Mouse (Mus musculus): ENCODE measurements around the gene Mfap3l. TPM values are rescaled to one million over a fixed set of nuclear protein-coding genes. Genes with fewer than 3 reads are reported as not detected.

Gene Mfap3l
- polyA plus RNA-seq, 1 experiment from 2014 or later, result 4.0 TPM

DNA sequence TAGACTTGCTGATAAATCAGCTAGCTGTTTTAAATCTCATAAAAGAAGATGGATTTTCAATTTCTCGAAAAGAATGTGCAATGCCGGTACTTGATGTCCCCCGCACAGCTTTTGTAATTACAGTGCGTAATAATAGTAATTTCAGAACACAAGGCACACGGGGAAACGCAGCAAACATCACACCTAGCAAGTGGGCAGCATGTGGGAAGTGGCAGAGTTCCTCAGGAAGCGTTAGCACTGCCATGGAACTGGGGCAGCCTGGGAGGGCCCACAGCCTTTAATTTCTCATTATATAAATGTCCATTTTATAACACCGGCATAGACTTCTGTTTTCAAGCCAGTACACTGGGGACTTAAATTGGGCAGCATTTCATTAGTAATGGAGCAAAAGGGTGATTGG is 27.1 kb downstream of the Mfap3l start:
- WGBS, result 91% methylated on average over 8 of the region's 8 CpGs
- no peak for DNase-seq (ENCODE audit: low spot score)

DNA sequence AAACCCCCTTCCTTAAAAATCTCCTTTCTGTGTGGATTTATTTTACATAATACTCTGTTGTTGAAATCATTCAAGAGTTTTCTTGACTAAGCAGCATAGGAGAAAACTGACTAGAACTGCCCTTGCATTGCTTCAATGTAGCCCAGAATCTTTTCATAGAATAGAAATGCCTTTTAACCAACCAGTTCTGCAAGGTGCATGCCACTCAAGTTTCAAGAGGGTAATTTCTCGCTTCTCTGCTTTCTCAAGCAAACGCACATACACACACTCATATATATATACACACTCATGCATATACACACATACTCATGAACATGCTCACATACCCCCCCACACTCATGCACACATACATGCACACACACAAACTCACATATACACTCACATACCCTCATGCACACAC is 28.6 kb downstream of the Mfap3l start:
- H3K9ac ChIP-seq (replicated peaks; ENCODE audit: low read depth), result no peak overlapping the region
- H3K4me2 ChIP-seq (replicated peaks; ENCODE audit: low read depth, low read length), result no peak overlapping the region
- H3K27ac ChIP-seq (ENCODE audit: low read length), result no peak overlapping the region
- WGBS, result 51% methylated on average over 2 of the region's 2 CpGs
- TF ChIP-seq EP300 (IDR thresholded peaks at IDR 0.05) (no peak), CTCF (IDR thresholded peaks at IDR 0.05) (no peak)
- no peaks in the 10 kb centered on the region for H3K36me3 ChIP-seq (ENCODE audit: insufficient read depth, low read length)
- H3K27me3 ChIP-seq (replicated peaks; ENCODE audit: insufficient read depth, low read length), result no peaks in the 10 kb centered on the region
- ATAC-seq (peak; percentile 76), DNase-seq (ENCODE audit: low spot score) (peak; percentile 68)
- H3K4me3 ChIP-seq (ENCODE audit: low read depth, low read length), result no peak overlapping the region
- H3K9me3 ChIP-seq (ENCODE audit: low read length), result no peaks in the 10 kb centered on the region
- H3K4me1 ChIP-seq (ENCODE audit: insufficient read depth, low read depth, low read length), result 0 out of 2 replicates have a peak, but pooled peaks cover 5% of the 10 kb centered on the region

More for the DNA sequence above, 27.1 kb downstream of the Mfap3l start:
- no peak for TF ChIP-seq CTCF (IDR thresholded peaks at IDR 0.05)
- Histone ChIP-seq H3K4me1 (ENCODE audit: insufficient read depth, low read depth, low read length) (0 out of 2 replicates have a peak, but pooled peaks cover 5% of the 10 kb centered on the region), H3K9me3 (ENCODE audit: low read length) (no peaks in the 10 kb centered on the region), H3K27ac (ENCODE audit: low read length) (no peak overlapping the region), H3K36me3 (ENCODE audit: insufficient read depth, low read length) (no peaks in the 10 kb centered on the region), H3K9ac (replicated peaks; ENCODE audit: low read depth) (no peak overlapping the region), H3K4me3 (ENCODE audit: low read depth, low read length) (no peak overlapping the region), H3K4me2 (replicated peaks; ENCODE audit: low read depth, low read length) (no peak overlapping the region), H3K27me3 (replicated peaks; ENCODE audit: insufficient read depth, low read length) (no peaks in the 10 kb centered on the region)
- ATAC-seq, result no peak

DNA sequence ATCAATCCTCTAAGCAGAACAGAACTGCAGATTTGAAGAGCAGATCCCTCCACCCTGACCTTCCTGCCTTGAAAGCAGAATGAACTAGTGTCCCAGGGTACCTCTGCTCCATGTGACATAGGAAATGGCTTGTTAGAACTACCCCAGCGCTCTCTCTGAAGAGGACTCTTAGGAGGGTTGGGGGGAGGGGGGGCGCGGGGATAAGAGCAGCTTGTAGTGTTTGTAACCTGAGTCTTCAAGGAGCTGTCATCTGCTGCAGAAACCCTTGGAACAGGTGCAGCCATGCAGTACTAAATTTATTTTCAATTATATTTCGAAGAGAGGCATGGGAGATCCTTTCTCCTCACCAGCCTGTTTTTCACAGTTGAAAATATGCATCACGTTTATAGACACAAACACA is 30.9 kb downstream of the Mfap3l start:
- DNase-seq (ENCODE audit: low spot score) (no peak), ATAC-seq (no peak)
- 40% methylated on average over 5 of the region's 5 CpGs for WGBS
- Histone ChIP-seq H3K36me3 (ENCODE audit: insufficient read depth, low read length) (no peaks in the 10 kb centered on the region), H3K27ac (ENCODE audit: low read length) (no peak overlapping the region), H3K4me3 (ENCODE audit: low read depth, low read length) (no peak overlapping the region), H3K4me1 (ENCODE audit: insufficient read depth, low read depth, low read length) (0 out of 2 replicates have a peak, but pooled peaks cover 5% of the 10 kb centered on the region), H3K9ac (replicated peaks; ENCODE audit: low read depth) (no peak overlapping the region), H3K4me2 (replicated peaks; ENCODE audit: low read depth, low read length) (no peak overlapping the region), H3K9me3 (ENCODE audit: low read length) (no peaks in the 10 kb centered on the region), H3K27me3 (replicated peaks; ENCODE audit: insufficient read depth, low read length) (no peaks in the 10 kb centered on the region)
- TF ChIP-seq EP300 (IDR thresholded peaks at IDR 0.05) (no peak), CTCF (IDR thresholded peaks at IDR 0.05) (no peak)

GRCm38 (mm10) chr8:60665821-60666220 is 33.2 kb downstream of the Mfap3l start:
- no peaks in the 10 kb centered on the region for H3K9me3 ChIP-seq (ENCODE audit: low read length)
- WGBS, result 70% methylated on average over 4 of the region's 4 CpGs
- no peak for ATAC-seq
- no peak overlapping the region for H3K4me3 ChIP-seq (ENCODE audit: low read depth, low read length)
- TF ChIP-seq CTCF (IDR thresholded peaks at IDR 0.05) (no peak), EP300 (IDR thresholded peaks at IDR 0.05) (no peak)
- no peak overlapping the region for H3K9ac ChIP-seq (replicated peaks; ENCODE audit: low read depth)
- no peak overlapping the region for H3K4me2 ChIP-seq (replicated peaks; ENCODE audit: low read depth, low read length)
- H3K36me3 ChIP-seq (ENCODE audit: insufficient read depth, low read length), result no peaks in the 10 kb centered on the region
- no peaks in the 10 kb centered on the region for H3K27me3 ChIP-seq (replicated peaks; ENCODE audit: insufficient read depth, low read length)
- no peak overlapping the region for H3K27ac ChIP-seq (ENCODE audit: low read length)
- no peak for DNase-seq (ENCODE audit: low spot score)
- H3K4me1 ChIP-seq (ENCODE audit: insufficient read depth, low read depth, low read length), result no peaks in the 10 kb centered on the region

GRCm38 (mm10) chr8:60666852-60667251 is 34.2 kb downstream of the Mfap3l start:
- no peak overlapping the region for H3K9ac ChIP-seq (replicated peaks; ENCODE audit: low read depth)
- no peak overlapping the region for H3K27ac ChIP-seq (ENCODE audit: low read length)
- 45% methylated on average over 3 of the region's 3 CpGs for WGBS
- no peak overlapping the region for H3K4me2 ChIP-seq (replicated peaks; ENCODE audit: low read depth, low read length)
- H3K4me3 ChIP-seq (ENCODE audit: low read depth, low read length), result no peak overlapping the region
- H3K9me3 ChIP-seq (ENCODE audit: low read length), result no peaks in the 10 kb centered on the region
- no peak for ATAC-seq
- no peaks in the 10 kb centered on the region for H3K36me3 ChIP-seq (ENCODE audit: insufficient read depth, low read length)
- H3K4me1 ChIP-seq (ENCODE audit: insufficient read depth, low read depth, low read length), result no peaks in the 10 kb centered on the region
- no peak for TF ChIP-seq EP300 (IDR thresholded peaks at IDR 0.05)
- TF ChIP-seq CTCF (IDR thresholded peaks at IDR 0.05), result no peak
- no peaks in the 10 kb centered on the region for H3K27me3 ChIP-seq (replicated peaks; ENCODE audit: insufficient read depth, low read length)
- DNase-seq (ENCODE audit: low spot score), result no peak

DNA sequence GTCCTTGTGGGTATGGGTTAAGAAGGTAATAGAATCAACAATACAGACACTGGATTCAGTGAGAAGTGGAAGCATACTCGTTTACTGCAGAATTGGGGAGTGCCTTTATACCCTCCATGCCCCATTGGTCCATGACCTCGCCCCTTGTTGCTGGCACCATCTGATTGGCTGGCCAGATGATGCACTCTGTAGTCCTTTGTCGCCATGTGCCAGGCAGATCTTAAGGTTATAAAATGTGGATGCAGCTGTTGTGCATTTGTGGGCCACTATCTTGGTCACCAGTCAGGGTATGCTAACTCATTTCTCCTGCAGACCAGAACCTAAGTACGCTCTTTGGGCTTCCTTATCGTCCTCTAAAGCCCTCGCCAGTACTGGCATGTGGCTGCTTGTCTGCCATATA is 46.0 kb downstream of the Mfap3l start:
- H3K36me3 ChIP-seq (ENCODE audit: insufficient read depth, low read length), result no peaks in the 10 kb centered on the region
- H3K9ac ChIP-seq (replicated peaks; ENCODE audit: low read depth), result no peak overlapping the region
- H3K4me1 ChIP-seq (ENCODE audit: insufficient read depth, low read depth, low read length), result no peaks in the 10 kb centered on the region
- H3K9me3 ChIP-seq (ENCODE audit: low read length), result no peaks in the 10 kb centered on the region
- no peak for ATAC-seq
- H3K4me3 ChIP-seq (ENCODE audit: low read depth, low read length), result no peak overlapping the region
- DNase-seq (ENCODE audit: low spot score), result no peak
- no peaks in the 10 kb centered on the region for H3K27me3 ChIP-seq (replicated peaks; ENCODE audit: insufficient read depth, low read length)
- TF ChIP-seq EP300 (IDR thresholded peaks at IDR 0.05) (no peak), CTCF (IDR thresholded peaks at IDR 0.05) (no peak)
- 83% methylated on average over 6 of the region's 6 CpGs for WGBS
- no peak overlapping the region for H3K27ac ChIP-seq (ENCODE audit: low read length)
- no peak overlapping the region for H3K4me2 ChIP-seq (replicated peaks; ENCODE audit: low read depth, low read length)

DNA sequence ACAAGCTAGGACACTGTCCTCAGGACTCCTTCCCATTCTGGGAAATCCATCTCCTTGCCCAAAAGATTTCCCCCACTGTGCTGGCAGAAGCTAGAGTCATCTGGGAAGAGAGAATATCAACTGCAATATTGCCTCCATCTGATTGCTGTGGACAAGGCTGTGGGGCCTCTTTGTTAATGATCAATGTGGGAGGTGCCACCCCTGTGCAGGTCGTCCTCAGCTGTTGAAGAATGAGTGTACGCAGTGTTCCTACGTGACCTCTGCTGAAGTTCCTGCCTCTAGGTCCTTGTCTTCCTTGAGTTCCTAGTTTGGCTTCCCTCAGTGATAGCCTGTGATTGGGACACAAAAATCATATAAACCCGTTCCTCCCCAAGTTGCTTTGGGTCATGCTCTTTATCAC is 49.2 kb downstream of the Mfap3l start:
- Histone ChIP-seq H3K36me3 (ENCODE audit: insufficient read depth, low read length) (no peaks in the 10 kb centered on the region), H3K9me3 (ENCODE audit: low read length) (no peaks in the 10 kb centered on the region), H3K9ac (replicated peaks; ENCODE audit: low read depth) (no peak overlapping the region), H3K27me3 (replicated peaks; ENCODE audit: insufficient read depth, low read length) (no peaks in the 10 kb centered on the region), H3K4me3 (ENCODE audit: low read depth, low read length) (no peak overlapping the region), H3K4me2 (replicated peaks; ENCODE audit: low read depth, low read length) (no peak overlapping the region), H3K27ac (ENCODE audit: low read length) (no peak overlapping the region), H3K4me1 (ENCODE audit: insufficient read depth, low read depth, low read length) (no peaks in the 10 kb centered on the region)
- WGBS, result 67% methylated on average over 4 of the region's 4 CpGs
- TF ChIP-seq CTCF (IDR thresholded peaks at IDR 0.05) (no peak), EP300 (IDR thresholded peaks at IDR 0.05) (no peak)
- ATAC-seq (no peak), DNase-seq (ENCODE audit: low spot score) (no peak)
